Mouse (Mus musculus): ENCODE data around the gene Fibcd1. TPM values are rescaled to one million over a fixed set of nuclear protein-coding genes. Genes with fewer than 3 reads are reported as not detected.

Gene Fibcd1
- total and polyA plus RNA-seq, 2 experiments, result not detected

- Histone ChIP-seq H3K9ac (ENCODE audit: low read depth, low read length) (no peak overlapping the region), H3K36me3 (ENCODE audit: control insufficient read depth, insufficient read depth, low read length) (no peaks in the 10 kb centered on the region), H3K27ac (replicated peaks; ENCODE audit: insufficient read depth, low read depth, low read length) (no peak overlapping the region), H3K4me3 (ENCODE audit: insufficient read depth, low read depth, low read length) (no peak overlapping the region), H3K27me3 (ENCODE audit: control insufficient read depth, insufficient read depth, low read length) (no peaks in the 10 kb centered on the region), H3K4me1 (ENCODE audit: control insufficient read depth, insufficient read depth, low read length) (no peaks in the 10 kb centered on the region), H3K79me2 (ENCODE audit: control insufficient read depth, insufficient read depth, low read length) (no peaks in the 10 kb centered on the region)
- WGBS, result 50% methylated on average over 28 of the region's 28 CpGs
- no peak for TF ChIP-seq POLR2A (IDR thresholded peaks at IDR 0.05; ENCODE audit: extremely low read depth, insufficient read depth, low read length)
- no peak; the same call in 1 of the 2 replicates for TF ChIP-seq CTCF (IDR thresholded peaks at IDR 0.05; ENCODE audit: low read depth, low read length)
- DNase-seq (ENCODE audit: extremely low read depth, low read depth, low spot score), result no peak
These were observed 37.1 kb downstream of the Fibcd1 start for GRCm38 (mm10) chr2:31808410-31809357.

- TF ChIP-seq POLR2A (IDR thresholded peaks at IDR 0.05; ENCODE audit: extremely low read depth, insufficient read depth, low read length), result no peak
- no peak for TF ChIP-seq CTCF (IDR thresholded peaks at IDR 0.05; ENCODE audit: low read depth, low read length)
- WGBS, result 66% methylated on average over 9 of the region's 9 CpGs
- no peaks in the 10 kb centered on the region for H3K27me3 ChIP-seq (ENCODE audit: control insufficient read depth, insufficient read depth, low read length)
- H3K9ac ChIP-seq (ENCODE audit: low read depth, low read length), result no peak overlapping the region
- DNase-seq (ENCODE audit: extremely low read depth, low read depth, low spot score), result no peak
- H3K36me3 ChIP-seq (ENCODE audit: control insufficient read depth, insufficient read depth, low read length), result peaks cover 3% of the 10 kb centered on the region; the same call in 1 of the 2 replicates
- no peak overlapping the region for H3K27ac ChIP-seq (replicated peaks; ENCODE audit: insufficient read depth, low read depth, low read length)
- H3K4me3 ChIP-seq (ENCODE audit: insufficient read depth, low read depth, low read length), result no peak overlapping the region
- H3K79me2 ChIP-seq (ENCODE audit: control insufficient read depth, insufficient read depth, low read length), result no peaks in the 10 kb centered on the region
- no peaks in the 10 kb centered on the region for H3K4me1 ChIP-seq (ENCODE audit: control insufficient read depth, insufficient read depth, low read length)
These were observed 39.0 kb downstream of the Fibcd1 start for GRCm38 (mm10) chr2:31806639-31807382.

- H3K27me3 ChIP-seq (ENCODE audit: control insufficient read depth, insufficient read depth, low read length), result no peaks in the 10 kb centered on the region
- H3K4me1 ChIP-seq (ENCODE audit: control insufficient read depth, insufficient read depth, low read length), result no peaks in the 10 kb centered on the region
- H3K36me3 ChIP-seq (ENCODE audit: control insufficient read depth, insufficient read depth, low read length), result peaks cover 5% of the 10 kb centered on the region; the same call in 1 of the 2 replicates
- no peak overlapping the region for H3K27ac ChIP-seq (replicated peaks; ENCODE audit: insufficient read depth, low read depth, low read length)
- no peak for DNase-seq (ENCODE audit: extremely low read depth, low read depth, low spot score)
- no peak overlapping the region for H3K4me3 ChIP-seq (ENCODE audit: insufficient read depth, low read depth, low read length)
- H3K9ac ChIP-seq (ENCODE audit: low read depth, low read length), result no peak overlapping the region
- TF ChIP-seq CTCF (IDR thresholded peaks at IDR 0.05; ENCODE audit: low read depth, low read length), result no peak
- TF ChIP-seq POLR2A (IDR thresholded peaks at IDR 0.05; ENCODE audit: extremely low read depth, insufficient read depth, low read length), result no peak
- 75% methylated on average over 14 of the region's 14 CpGs for WGBS
- no peaks in the 10 kb centered on the region for H3K79me2 ChIP-seq (ENCODE audit: control insufficient read depth, insufficient read depth, low read length)
These were observed 42.3 kb downstream of the Fibcd1 start for GRCm38 (mm10) chr2:31803480-31803879.

DNA sequence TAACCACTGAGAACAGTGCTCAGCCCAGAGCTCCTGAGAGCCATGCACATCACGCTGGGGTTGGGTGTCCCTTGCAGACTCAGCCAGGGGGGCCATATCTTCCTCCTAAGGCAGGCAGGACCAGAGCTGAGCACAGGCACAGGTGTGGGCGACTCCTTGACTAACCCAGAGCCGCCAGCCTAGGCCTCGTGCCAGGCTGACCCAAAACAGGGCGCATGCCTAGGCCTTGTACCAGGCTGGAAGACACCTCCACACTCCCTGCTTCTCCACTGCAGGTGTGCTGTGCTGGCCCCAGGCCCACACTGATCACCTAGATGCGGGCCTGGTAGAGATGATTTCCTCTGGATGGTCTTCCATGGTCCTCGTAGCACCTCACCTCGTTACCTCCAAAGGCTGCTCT lies 43.0 kb downstream of the Fibcd1 start:
- no peak for DNase-seq (ENCODE audit: extremely low read depth, low read depth, low spot score)
- Histone ChIP-seq H3K79me2 (ENCODE audit: control insufficient read depth, insufficient read depth, low read length) (no peaks in the 10 kb centered on the region), H3K4me3 (ENCODE audit: insufficient read depth, low read depth, low read length) (no peak overlapping the region), H3K27me3 (ENCODE audit: control insufficient read depth, insufficient read depth, low read length) (no peaks in the 10 kb centered on the region), H3K27ac (replicated peaks; ENCODE audit: insufficient read depth, low read depth, low read length) (no peak overlapping the region), H3K9ac (ENCODE audit: low read depth, low read length) (no peak overlapping the region), H3K4me1 (ENCODE audit: control insufficient read depth, insufficient read depth, low read length) (no peaks in the 10 kb centered on the region), H3K36me3 (ENCODE audit: control insufficient read depth, insufficient read depth, low read length) (peaks cover 8% of the 10 kb centered on the region; the same call in 1 of the 2 replicates)
- WGBS, result 90% methylated on average over 8 of the region's 8 CpGs
- no peak for TF ChIP-seq POLR2A (IDR thresholded peaks at IDR 0.05; ENCODE audit: extremely low read depth, insufficient read depth, low read length)
- TF ChIP-seq CTCF (IDR thresholded peaks at IDR 0.05; ENCODE audit: low read depth, low read length), result no peak

- H3K4me3 ChIP-seq (ENCODE audit: insufficient read depth, low read depth, low read length), result no peak overlapping the region
- 90% methylated on average over 9 of the region's 9 CpGs for WGBS
- TF ChIP-seq CTCF (IDR thresholded peaks at IDR 0.05; ENCODE audit: low read depth, low read length) (no peak), POLR2A (IDR thresholded peaks at IDR 0.05; ENCODE audit: extremely low read depth, insufficient read depth, low read length) (no peak)
- H3K4me1 ChIP-seq (ENCODE audit: control insufficient read depth, insufficient read depth, low read length), result no peaks in the 10 kb centered on the region
- H3K79me2 ChIP-seq (ENCODE audit: control insufficient read depth, insufficient read depth, low read length), result no peaks in the 10 kb centered on the region
- no peaks in the 10 kb centered on the region for H3K27me3 ChIP-seq (ENCODE audit: control insufficient read depth, insufficient read depth, low read length)
- no peak overlapping the region for H3K27ac ChIP-seq (replicated peaks; ENCODE audit: insufficient read depth, low read depth, low read length)
- H3K9ac ChIP-seq (ENCODE audit: low read depth, low read length), result no peak overlapping the region
- peaks cover 16% of the 10 kb centered on the region for H3K36me3 ChIP-seq (ENCODE audit: control insufficient read depth, insufficient read depth, low read length)
- DNase-seq (ENCODE audit: extremely low read depth, low read depth, low spot score), result no peak
These were observed 44.4 kb downstream of the Fibcd1 start for GRCm38 (mm10) chr2:31801416-31801815.
